Mouse (Mus musculus) thymus, adult 2 months (tissue): Measurements from ENCODE around the gene Gprasp2.
"Not testable (repeated sequence)": the region's sequence is repeated elsewhere in the genome, so short reads cannot be mapped to it uniquely, and the experiment has no call there.

Experiments used
- CTCF ChIP-seq: fragments of 200-500 bp; IDR thresholded peaks from 2 replicates; pipeline ENCODE4 v1.5.1; 2012; ENCODE audit warnings: mild to moderate bottlenecking, control low read depth, low read length, moderate library complexity, borderline replicate concordance; ENCODE audit not compliant: control insufficient read depth, poor library complexity, insufficient read depth; ENCODE audit errors: extremely low read depth
- POLR2A ChIP-seq: fragments of 200-500 bp; IDR thresholded peaks from 2 replicates; pipeline ENCODE4 v1.6.1; 2012; ENCODE audit warnings: mild to moderate bottlenecking, low read length, control low read depth, moderate library complexity; ENCODE audit not compliant: control insufficient read depth, poor library complexity, insufficient read depth; ENCODE audit errors: extremely low read depth

- not testable (repeated sequence) for TF ChIP-seq POLR2A, CTCF
Observed at GRCm38 (mm10) chrX:135795591-135796304, 43.1 kb upstream of the Gprasp2 start.
